Mouse (Mus musculus) hindbrain, embryonic 15.5 days (tissue): ENCODE measurements around the gene Limd1. TPM values are rescaled to one million over a fixed set of nuclear protein-coding genes. Genes with fewer than 3 reads are reported as not detected.
"Not testable (repeated sequence)": the region's sequence is repeated elsewhere in the genome, so short reads cannot be mapped to it uniquely, and the experiment has no call there.

Source experiments
- ATAC-seq: fragments of 200-750 bp; cut with Nextera tagmentation; 2 replicates; pipeline ENCODE4 v1.8.0; 2017; ENCODE audit warnings: low read depth, moderate number of reproducible peaks, moderate TSS enrichment; ENCODE audit not compliant: low FRiP score
- H3K27ac ChIP-seq: fragments of 300-500 bp; sonication (generic); replicated peaks from 2 replicates; pipeline ENCODE4 v1.5.1; 2015; ENCODE audit warnings: mild to moderate bottlenecking, inconsistent platforms
- H3K27me3 ChIP-seq: fragments of 300-500 bp; sonication (generic); 2 replicates; pipeline ENCODE4 v1.6.1; 2015; ENCODE audit warnings: control low read depth, inconsistent platforms
- H3K36me3 ChIP-seq: fragments of 300-500 bp; sonication (generic); 2 replicates; pipeline ENCODE4 v1.6.1; 2015; ENCODE audit warnings: control low read depth, inconsistent platforms
- H3K4me1 ChIP-seq: fragments of 300-500 bp; sonication (generic); replicated peaks from 2 replicates; pipeline ENCODE4 v1.6.1; 2015; ENCODE audit warnings: control low read depth, inconsistent platforms
- H3K4me2 ChIP-seq: fragments of 300-500 bp; sonication (generic); 2 replicates; pipeline ENCODE4 v1.6.1; 2015; ENCODE audit warnings: moderate library complexity, mild to moderate bottlenecking, inconsistent platforms
- H3K4me3 ChIP-seq: fragments of 300-500 bp; sonication (generic); 2 replicates; pipeline ENCODE4 v1.5.1; 2015; ENCODE audit warnings: mild to moderate bottlenecking, inconsistent platforms
- H3K9ac ChIP-seq: fragments of 300-500 bp; sonication (generic); 2 replicates; pipeline ENCODE4 v1.6.1; 2015; ENCODE audit warnings: inconsistent platforms
- H3K9me3 ChIP-seq: fragments of 300-500 bp; sonication (generic); 2 replicates; pipeline ENCODE4 v1.6.1; 2016; ENCODE audit warnings: control low read depth, inconsistent platforms
- WGBS: fragments of 180-500 bp; shearing (Covaris S2); methylation state at CpG from one replicate; pipeline ENCODE4 v1.1.7; 2015; 5-methylcytosine and 5-hydroxymethylcytosine counted together
- polyA plus RNA-seq: library from polyadenylated mRNA; unstranded; fragments of >200 nt; fragmentation: Nextera tagmentation; extraction: Ambion mirVana; gene quantifications from 2 replicates; pipeline ENCODE4 v1.2.1, GENCODE M21; 2015

Limd1 gene
- polyA plus RNA-seq = 13.8 and 14.3 TPM in 2 replicates

DNA sequence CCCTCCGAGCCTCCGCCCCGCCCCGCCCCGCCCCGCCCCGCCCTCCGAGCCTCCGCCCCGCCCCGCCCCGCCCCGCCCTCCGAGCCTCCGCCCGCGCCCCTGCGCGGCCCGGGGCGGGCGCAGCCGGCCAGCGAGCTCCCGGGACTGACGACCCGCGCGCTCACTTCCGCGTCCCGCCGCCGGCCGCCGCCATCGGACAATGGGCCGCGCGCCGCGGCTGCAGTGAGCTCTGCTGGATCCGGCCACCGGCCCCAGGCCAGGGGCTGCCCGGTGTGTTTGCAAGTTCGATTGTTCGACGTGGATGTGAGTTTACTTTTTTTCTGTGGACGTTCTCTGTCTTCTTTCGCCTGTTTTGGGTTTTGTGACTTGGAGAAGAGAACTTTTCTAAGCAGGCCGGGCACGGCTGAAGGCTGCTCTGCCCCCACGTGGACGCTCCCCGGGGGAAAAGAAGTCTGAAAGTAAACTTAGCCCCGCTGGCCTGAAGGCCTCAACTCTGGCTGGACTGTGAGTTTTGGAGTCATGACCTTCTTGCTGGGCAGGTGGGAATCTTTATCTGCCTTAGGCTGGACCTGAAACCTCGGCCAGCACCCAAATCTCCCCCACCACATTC lies at the start of gene Limd1:
Limd1 (plus strand) TSS at position 121 of the 610 bp plus-strand sequence.
- under 1% methylated on average over 41 of the region's 57 CpGs for WGBS
- Histone ChIP-seq H3K4me2 (peak within 1 kb of the TSS; percentile 77), H3K36me3 (no peaks in the 10 kb centered on the region), H3K9me3 (no peaks in the 10 kb centered on the region), H3K9ac (peak within 1 kb of the TSS; percentile 42), H3K4me3 (peak within 1 kb of the TSS; percentile 58), H3K27me3 (no peaks in the 10 kb centered on the region), H3K27ac (peak within 1 kb of the TSS; percentile 59), H3K4me1 (peaks cover 36% of the 10 kb centered on the region)
- ATAC-seq = peak; percentile 71

DNA sequence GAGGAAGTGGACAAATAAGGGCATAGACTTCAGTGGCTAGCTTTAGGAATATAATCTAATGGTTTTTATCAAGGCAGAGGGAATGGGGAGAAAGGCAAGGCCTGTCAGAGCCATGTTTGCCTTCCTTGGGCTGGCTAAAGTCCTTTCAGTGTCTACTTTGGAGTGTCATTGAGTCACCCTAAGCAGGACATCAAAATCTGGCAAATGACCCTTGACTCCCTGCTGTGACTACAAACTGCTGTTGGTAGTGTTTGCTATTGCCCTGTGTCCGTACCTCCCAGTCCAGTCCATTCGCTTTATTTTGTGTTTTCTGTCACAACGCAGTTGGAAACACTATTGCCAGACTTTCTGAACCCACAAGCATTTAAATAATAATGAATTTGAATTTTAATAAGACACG lies 48.6 kb upstream of the Limd1 start:
- no peak for ATAC-seq
- H3K27me3 ChIP-seq = no peaks in the 10 kb centered on the region
- no peak overlapping the region for H3K4me2 ChIP-seq
- H3K36me3 ChIP-seq = peaks cover 13% of the 10 kb centered on the region
- 87% methylated on average over 4 of the region's 4 CpGs for WGBS
- no peaks in the 10 kb centered on the region for H3K4me1 ChIP-seq
- H3K9ac ChIP-seq = no peak overlapping the region
- no peaks in the 10 kb centered on the region for H3K9me3 ChIP-seq
- H3K4me3 ChIP-seq = no peak overlapping the region
- no peak overlapping the region for H3K27ac ChIP-seq

DNA sequence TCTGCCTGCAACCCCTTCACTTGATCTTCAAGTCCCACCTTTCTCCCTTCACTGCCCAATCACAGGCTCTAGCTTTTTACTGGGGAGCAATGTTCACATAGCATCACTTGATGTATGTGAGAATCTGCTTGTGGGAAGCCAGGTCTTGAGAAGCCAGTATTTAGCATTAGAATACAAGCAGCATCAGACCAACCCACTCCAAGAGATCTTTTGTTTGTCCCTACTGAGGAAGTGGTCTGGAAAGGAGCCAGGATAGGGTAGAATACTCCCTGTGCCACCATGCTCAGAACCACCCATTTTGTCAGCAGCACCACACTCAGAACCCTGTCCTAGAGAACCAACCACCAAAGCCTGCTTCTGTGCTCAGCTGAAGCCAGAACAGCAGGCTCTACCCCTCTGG lies 47.5 kb upstream of the Limd1 start:
- Histone ChIP-seq H3K4me3 (no peak overlapping the region), H3K9ac (no peak overlapping the region), H3K4me1 (no peaks in the 10 kb centered on the region), H3K27me3 (no peaks in the 10 kb centered on the region), H3K9me3 (no peaks in the 10 kb centered on the region), H3K36me3 (peaks cover 15% of the 10 kb centered on the region), H3K4me2 (no peak overlapping the region), H3K27ac (no peak overlapping the region)
- no peak; the same call in 1 of the 2 replicates for ATAC-seq

DNA sequence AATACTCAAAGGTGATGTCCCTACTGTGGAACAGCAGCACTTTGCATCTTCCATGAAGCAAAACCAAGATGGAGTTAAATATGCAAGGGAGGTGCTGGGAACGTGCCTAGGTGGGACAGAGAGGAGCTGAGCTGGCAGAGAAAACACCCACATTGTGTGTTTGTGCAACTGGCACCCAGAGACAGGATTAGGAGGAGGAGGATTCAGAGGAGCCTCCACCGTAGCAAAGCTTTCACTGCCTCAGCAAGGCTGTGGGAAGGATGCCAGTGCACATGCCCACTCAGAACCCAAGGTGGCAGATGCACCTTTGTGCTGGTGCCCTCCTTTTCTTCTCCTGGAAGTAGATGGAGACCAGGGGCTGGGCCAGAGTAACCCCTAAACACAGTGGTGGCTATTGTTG lies 40.3 kb upstream of the Limd1 start:
- Histone ChIP-seq H3K27me3 (no peaks in the 10 kb centered on the region), H3K9me3 (no peaks in the 10 kb centered on the region), H3K27ac (no peak overlapping the region), H3K4me2 (no peak overlapping the region), H3K36me3 (peaks cover 18% of the 10 kb centered on the region), H3K9ac (no peak overlapping the region), H3K4me1 (no peaks in the 10 kb centered on the region), H3K4me3 (no peak overlapping the region)
- no peak for ATAC-seq
- WGBS = 77% methylated on average over 2 of the region's 2 CpGs

DNA sequence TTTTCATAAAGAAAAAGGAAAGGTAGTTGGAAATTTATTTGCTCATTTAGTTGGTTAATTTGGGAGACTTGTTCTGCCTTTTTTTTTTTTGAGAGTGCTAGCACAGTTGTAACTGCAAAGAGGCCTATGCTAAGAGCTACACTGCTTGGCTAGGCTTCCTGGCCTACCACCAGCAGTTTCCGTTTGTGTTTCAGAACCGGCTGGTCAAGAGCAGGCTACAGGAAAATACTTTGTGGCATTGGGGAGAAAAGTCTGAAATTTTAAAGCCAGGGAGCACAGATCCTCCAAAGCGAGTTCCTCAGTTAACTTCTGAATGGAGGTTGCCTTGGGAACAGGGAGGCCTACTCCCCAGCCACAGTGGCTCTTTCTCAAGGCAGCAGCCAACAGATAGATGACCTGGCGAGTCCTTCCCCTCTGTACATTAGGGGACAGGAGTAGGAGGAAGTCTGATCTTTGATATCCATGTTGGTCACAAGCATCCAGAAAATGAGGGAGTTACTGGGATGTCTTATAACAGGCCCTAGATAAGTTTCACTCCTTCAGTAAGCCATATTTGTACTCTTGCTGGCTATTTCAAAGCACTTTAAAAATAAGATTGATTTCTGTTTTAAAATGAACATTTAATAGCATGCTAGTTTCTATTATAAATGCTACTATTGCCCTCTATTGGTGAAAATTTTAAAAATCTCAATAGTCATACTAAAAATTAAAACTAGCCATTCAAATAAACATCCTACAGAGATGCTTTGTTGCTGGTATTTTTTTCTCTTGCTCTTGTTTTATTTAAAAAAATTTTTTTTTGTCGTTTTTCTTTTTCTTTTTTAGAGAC lies 38.1 kb upstream of the Limd1 start:
- no peaks in the 10 kb centered on the region for H3K9me3 ChIP-seq
- ATAC-seq = no peak
- H3K27me3 ChIP-seq = no peaks in the 10 kb centered on the region
- peaks cover 20% of the 10 kb centered on the region for H3K36me3 ChIP-seq
- H3K9ac ChIP-seq = no peak overlapping the region
- H3K27ac ChIP-seq = no peak overlapping the region
- H3K4me1 ChIP-seq = no peaks in the 10 kb centered on the region
- 28% methylated on average over 5 of the region's 5 CpGs for WGBS
- no peak overlapping the region for H3K4me3 ChIP-seq
- H3K4me2 ChIP-seq = no peak overlapping the region

DNA sequence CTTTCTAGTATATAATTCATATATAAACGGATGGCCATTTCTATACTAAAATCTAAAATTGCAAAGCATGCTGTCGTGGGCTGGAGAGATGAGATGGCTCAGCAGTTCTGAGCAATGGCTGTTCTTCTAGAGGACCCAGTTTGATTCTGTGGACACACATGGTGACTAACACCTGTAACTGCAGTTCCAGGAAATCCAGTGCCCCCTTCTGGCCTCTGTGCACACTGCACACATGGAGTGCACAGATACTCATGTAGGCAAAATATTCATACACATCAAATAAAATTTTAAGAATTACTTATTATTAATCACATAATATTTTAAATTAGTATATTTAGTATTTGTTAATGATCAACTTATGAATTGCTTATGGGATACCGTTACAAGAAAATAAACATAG lies 31.4 kb upstream of the Limd1 start:
- H3K4me3 ChIP-seq, ATAC-seq, H3K36me3 ChIP-seq, H3K27me3 ChIP-seq, H3K27ac ChIP-seq, H3K4me2 ChIP-seq, H3K9ac ChIP-seq, H3K9me3 ChIP-seq, H3K4me1 ChIP-seq: not testable (repeated sequence)
- WGBS = 97% methylated on average over 3 of the region's 3 CpGs

DNA sequence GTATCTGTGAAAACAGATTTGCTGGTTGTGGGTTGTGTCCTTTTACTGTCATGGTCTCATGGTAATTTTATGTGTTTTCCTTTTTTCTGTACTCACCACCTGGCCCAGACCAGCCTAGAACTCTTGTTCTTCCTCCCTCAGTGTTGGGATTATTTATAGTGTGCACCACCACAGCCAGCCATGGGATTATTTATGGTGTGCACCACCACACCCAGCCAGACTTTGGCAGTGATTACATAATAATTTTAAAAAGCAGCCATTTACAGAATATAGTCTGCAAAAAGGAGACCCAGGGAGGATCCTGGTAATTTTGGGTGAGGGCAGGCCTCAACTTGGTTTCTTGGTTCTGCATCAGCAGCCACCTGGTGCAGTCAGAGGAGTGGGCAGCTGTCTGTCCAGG lies 29.9 kb upstream of the Limd1 start:
- ATAC-seq = no peak
- Histone ChIP-seq H3K27ac (no peak overlapping the region), H3K27me3 (no peaks in the 10 kb centered on the region), H3K9me3 (no peaks in the 10 kb centered on the region), H3K9ac (no peak overlapping the region), H3K36me3 (peaks cover 2% of the 10 kb centered on the region; the same call in 1 of the 2 replicates), H3K4me2 (no peak overlapping the region), H3K4me1 (no peaks in the 10 kb centered on the region), H3K4me3 (no peak overlapping the region)

DNA sequence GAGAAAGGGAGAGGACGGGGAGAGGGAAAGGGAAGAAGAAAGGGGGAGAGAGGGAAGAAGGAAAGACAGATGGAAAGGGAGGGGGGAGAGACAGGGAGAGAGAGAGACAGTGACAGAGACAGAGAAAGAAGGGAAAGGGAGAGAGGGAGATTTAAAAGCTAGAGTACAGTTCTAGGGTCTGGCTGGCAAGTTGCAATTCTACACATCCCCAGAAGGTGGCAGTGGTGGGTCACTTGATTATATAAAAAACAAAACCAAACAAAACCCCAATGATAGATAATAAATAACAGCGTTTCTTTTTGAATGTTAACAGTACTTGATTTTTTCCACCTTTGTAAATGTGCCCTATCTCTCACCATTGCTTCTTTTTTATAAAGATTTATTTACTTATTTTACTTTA lies 28.3 kb upstream of the Limd1 start:
- Histone ChIP-seq H3K9ac (no peak overlapping the region), H3K36me3 (no peaks in the 10 kb centered on the region; the same call in 1 of the 2 replicates), H3K4me2 (no peak overlapping the region), H3K9me3 (no peaks in the 10 kb centered on the region), H3K4me1 (no peaks in the 10 kb centered on the region), H3K27ac (no peak overlapping the region), H3K4me3 (no peak overlapping the region), H3K27me3 (no peaks in the 10 kb centered on the region)
- no peak for ATAC-seq
- 49% methylated on average over 2 of the region's 2 CpGs for WGBS

DNA sequence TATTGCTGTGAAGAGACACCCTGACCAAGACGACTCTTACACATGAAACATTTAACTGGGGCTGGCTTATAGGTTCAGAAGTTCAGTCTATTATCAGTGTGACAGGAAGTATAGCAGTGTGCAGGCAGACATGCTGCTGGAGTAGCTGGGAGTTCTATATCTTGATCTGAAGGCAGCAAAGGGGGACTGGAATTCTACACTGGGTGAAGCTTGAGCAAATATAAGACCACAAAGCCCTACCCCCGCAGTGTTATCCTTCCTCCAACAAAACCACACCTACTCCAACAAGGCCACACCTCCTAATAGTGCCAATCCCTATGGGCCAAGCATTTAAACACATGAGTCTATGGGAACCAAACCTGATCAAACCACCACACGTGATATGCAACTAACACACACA lies 26.7 kb upstream of the Limd1 start:
- Histone ChIP-seq H3K9me3 (no peaks in the 10 kb centered on the region), H3K4me3 (no peak overlapping the region), H3K4me2 (no peak overlapping the region), H3K4me1 (no peaks in the 10 kb centered on the region), H3K36me3 (peaks cover 8% of the 10 kb centered on the region; the same call in 1 of the 2 replicates), H3K9ac (no peak overlapping the region), H3K27me3 (no peaks in the 10 kb centered on the region), H3K27ac (no peak overlapping the region)
- ATAC-seq = no peak
- 77% methylated on average over 3 of the region's 3 CpGs for WGBS

DNA sequence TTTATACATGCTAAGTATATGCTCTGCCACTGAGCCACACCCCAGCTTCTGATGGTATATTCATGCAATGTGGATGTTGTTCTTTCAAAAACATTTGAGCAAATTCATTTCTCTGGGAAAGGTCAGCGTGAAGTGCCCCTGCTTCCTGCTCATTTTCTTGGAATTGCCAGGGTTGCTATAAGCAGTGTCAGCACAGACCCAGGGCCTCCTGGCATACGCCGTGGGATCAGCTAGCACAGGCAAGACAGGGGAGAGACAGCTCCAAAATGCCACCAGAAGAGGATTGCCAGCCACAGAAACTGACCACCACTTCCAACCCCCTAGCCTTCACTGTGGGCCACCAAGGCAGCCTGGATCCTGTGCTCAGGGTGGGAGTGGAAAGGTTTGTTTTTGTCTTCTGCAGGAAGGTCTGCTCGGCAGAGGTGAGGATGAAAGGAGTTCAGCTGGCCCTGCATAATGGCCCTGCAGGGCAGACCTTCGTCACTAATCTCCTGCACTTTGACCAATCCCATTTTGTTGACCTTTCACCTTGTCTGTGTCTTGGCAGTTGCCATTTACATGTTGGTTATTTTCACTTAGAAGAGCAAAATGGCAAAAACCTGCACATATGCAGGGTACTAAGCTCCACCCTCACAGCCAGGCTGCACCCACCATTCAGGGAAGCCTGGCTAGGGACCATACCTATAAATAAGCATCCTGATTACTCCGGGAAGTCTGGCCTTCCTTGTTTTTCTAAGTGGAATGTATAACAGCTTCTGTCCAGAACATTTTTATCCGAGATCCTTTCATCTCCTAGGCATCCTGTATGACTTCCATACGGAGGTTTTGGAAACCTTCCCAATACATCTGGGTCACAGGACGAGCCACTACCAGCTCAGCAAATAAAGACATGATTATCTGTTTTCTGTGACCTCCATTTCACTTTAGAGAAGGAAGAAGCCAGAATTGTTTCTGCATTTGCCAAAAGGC lies 21.6 kb upstream of the Limd1 start:
- peaks cover 8% of the 10 kb centered on the region; the same call in 1 of the 2 replicates for H3K36me3 ChIP-seq

DNA sequence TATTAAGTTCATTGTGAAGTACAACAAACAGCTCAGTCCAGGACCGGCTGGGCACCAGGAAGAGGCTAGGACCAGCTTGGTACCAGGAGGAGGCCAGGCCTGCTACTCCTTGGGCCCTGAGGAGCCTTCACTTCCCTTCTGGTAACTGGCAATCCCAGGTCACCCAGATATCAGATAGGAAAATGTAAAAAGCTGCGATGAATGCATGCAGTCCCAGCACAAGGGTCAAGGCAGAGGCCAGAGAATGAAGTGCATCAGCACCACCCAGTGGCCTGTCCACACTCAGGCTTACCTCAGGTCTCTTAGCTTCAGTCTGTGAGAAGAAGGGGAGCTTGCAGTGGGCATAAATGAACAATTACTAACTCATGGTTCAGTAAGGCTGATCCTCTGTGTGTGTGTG lies 20.9 kb upstream of the Limd1 start:
- Histone ChIP-seq H3K9ac (no peak overlapping the region), H3K4me3 (no peak overlapping the region), H3K27ac (0 out of 2 replicates have a peak overlapping the region, but pooled peaks have one; percentile 10), H3K27me3 (no peaks in the 10 kb centered on the region), H3K9me3 (peaks cover 3% of the 10 kb centered on the region; the same call in 1 of the 2 replicates), H3K36me3 (peaks cover 10% of the 10 kb centered on the region; the same call in 1 of the 2 replicates), H3K4me2 (no peak overlapping the region), H3K4me1 (no peaks in the 10 kb centered on the region)
- no peak for ATAC-seq
- 59% methylated on average over 2 of the region's 2 CpGs for WGBS

More for the DNA sequence above, 21.6 kb upstream of the Limd1 start:
- no peaks in the 10 kb centered on the region for H3K4me1 ChIP-seq
- no peak overlapping the region for H3K4me2 ChIP-seq
- no peak for ATAC-seq
- 65% methylated on average over 9 of the region's 9 CpGs for WGBS
- peaks cover 3% of the 10 kb centered on the region; the same call in 1 of the 2 replicates for H3K9me3 ChIP-seq
- H3K27ac ChIP-seq = 0 out of 2 replicates have a peak overlapping the region, but pooled peaks have one; percentile 32
- H3K9ac ChIP-seq = no peak overlapping the region
- no peak overlapping the region for H3K4me3 ChIP-seq
- no peaks in the 10 kb centered on the region for H3K27me3 ChIP-seq
